Mouse (Mus musculus): ENCODE measurements around the gene Cul1. TPM values are rescaled to one million over a fixed set of nuclear protein-coding genes. Genes with fewer than 3 reads are reported as not detected.

Gene Cul1
- polyA plus RNA-seq, 1 experiment from 2014 or later: 166 TPM

DNA sequence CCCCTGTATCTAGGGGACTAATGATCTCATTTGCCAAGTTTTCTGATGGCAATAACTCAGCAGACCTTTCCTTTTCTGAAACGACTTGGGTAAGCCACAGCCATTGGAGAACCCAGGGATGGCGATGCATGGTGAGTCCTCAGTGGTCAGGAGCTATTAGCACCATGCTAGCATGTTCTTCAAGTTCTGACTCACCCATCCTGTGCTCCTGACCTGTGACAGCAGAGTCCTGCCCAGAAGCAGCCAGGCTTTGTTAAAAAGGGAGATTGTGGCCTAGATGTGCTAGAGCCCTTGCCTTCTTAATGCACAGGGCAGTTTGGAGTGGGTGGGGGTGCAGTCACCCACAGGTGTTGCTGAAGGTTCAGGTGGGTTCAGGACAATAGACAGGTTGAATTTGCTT is 71.8 kb downstream of the Cul1 start:
- peaks cover 99% of the 10 kb centered on the region for H3K36me3 ChIP-seq
- 81% methylated on average over 2 of the region's 2 CpGs for WGBS
- H3K4me1 ChIP-seq: no peaks in the 10 kb centered on the region
- no peaks in the 10 kb centered on the region for H3K9me3 ChIP-seq (replicated peaks)
- no peaks in the 10 kb centered on the region for H3K27me3 ChIP-seq (ENCODE audit: low read depth, poor library complexity, severe bottlenecking)
- no peak overlapping the region for H3K4me3 ChIP-seq
- no peak overlapping the region for H3K27ac ChIP-seq
- no peak for DNase-seq (ENCODE audit: low spot score)

DNA sequence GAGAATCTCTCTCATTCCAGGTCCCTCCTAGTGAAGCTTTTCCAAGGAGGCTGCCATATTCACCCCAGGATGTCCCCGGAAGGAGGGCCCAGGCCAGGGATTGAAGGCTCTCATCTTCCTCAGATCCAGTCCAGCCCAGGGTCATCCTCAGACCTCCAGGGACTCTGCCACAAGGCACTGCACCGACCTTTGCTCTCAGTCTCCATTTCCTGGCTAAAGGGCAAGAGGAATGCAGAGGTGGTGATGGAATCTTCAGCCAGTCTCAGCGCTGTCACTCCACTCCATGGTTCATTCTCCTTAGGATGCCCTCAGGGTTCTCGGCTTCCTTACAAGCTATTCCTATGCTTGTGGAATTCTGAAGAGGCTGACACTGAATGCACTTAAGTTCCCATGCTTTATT is 73.2 kb downstream of the Cul1 start:
- peaks cover 99% of the 10 kb centered on the region for H3K36me3 ChIP-seq
- 81% methylated on average over 4 of the region's 4 CpGs for WGBS
- DNase-seq (ENCODE audit: low spot score): no peak
- no peaks in the 10 kb centered on the region for H3K4me1 ChIP-seq
- no peak overlapping the region for H3K27ac ChIP-seq
- no peaks in the 10 kb centered on the region for H3K9me3 ChIP-seq (replicated peaks)
- no peaks in the 10 kb centered on the region for H3K27me3 ChIP-seq (ENCODE audit: low read depth, poor library complexity, severe bottlenecking)
- no peak overlapping the region for H3K4me3 ChIP-seq

- Histone ChIP-seq H3K4me3 (no peak overlapping the region), H3K4me1 (no peaks in the 10 kb centered on the region), H3K27ac (no peak overlapping the region), H3K27me3 (ENCODE audit: low read depth, poor library complexity, severe bottlenecking) (no peaks in the 10 kb centered on the region), H3K36me3 (peaks cover 99% of the 10 kb centered on the region), H3K9me3 (replicated peaks) (no peaks in the 10 kb centered on the region)
- DNase-seq (ENCODE audit: low spot score): no peak
- 83% methylated on average over 2 of the region's 2 CpGs for WGBS
Measured at GRCm38 (mm10) chr6:47527129-47527528, 73.9 kb downstream of the Cul1 start.

- peaks cover 99% of the 10 kb centered on the region for H3K36me3 ChIP-seq
Measured at GRCm38 (mm10) chr6:47527655-47528054, 74.5 kb downstream of the Cul1 start.

GRCm38 (mm10) chr6:47532547-47532946 is 79.3 kb downstream of the Cul1 start:
- H3K36me3 ChIP-seq: peaks cover 96% of the 10 kb centered on the region

More at GRCm38 (mm10) chr6:47527655-47528054, 74.5 kb downstream of the Cul1 start:
- Histone ChIP-seq H3K4me1 (no peaks in the 10 kb centered on the region), H3K9me3 (replicated peaks) (no peaks in the 10 kb centered on the region), H3K27ac (no peak overlapping the region), H3K27me3 (ENCODE audit: low read depth, poor library complexity, severe bottlenecking) (no peaks in the 10 kb centered on the region), H3K4me3 (no peak overlapping the region)
- WGBS: 85% methylated on average over 1 of the region's 1 CpGs
- no peak for DNase-seq (ENCODE audit: low spot score)

DNA sequence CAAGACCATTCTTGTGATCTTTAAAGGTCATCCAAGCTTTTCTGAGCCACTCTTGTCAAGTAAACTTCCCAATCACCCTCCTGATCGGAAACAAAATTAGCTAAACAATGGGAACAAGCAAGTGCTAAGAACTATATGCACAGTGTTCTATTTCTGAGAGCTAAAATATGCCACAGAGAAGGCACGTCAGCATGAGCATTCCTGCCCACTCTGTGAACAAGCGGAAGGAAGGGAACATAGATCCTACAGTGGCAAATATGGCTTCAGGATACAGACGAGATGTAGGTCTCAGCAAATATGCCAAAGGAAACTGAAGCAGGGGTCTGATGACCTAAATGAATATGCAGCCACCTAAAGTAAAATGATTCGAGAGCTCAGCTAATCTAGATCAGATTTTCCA is 82.1 kb downstream of the Cul1 start:
- DNase-seq (ENCODE audit: low spot score): no peak
- Histone ChIP-seq H3K27ac (no peak overlapping the region), H3K36me3 (peaks cover 78% of the 10 kb centered on the region), H3K9me3 (replicated peaks) (no peaks in the 10 kb centered on the region), H3K4me1 (no peaks in the 10 kb centered on the region), H3K4me3 (no peak overlapping the region), H3K27me3 (ENCODE audit: low read depth, poor library complexity, severe bottlenecking) (no peaks in the 10 kb centered on the region)
- 91% methylated on average over 5 of the region's 5 CpGs for WGBS

More at GRCm38 (mm10) chr6:47532547-47532946, 79.3 kb downstream of the Cul1 start:
- Histone ChIP-seq H3K27me3 (ENCODE audit: low read depth, poor library complexity, severe bottlenecking) (no peaks in the 10 kb centered on the region), H3K27ac (no peak overlapping the region), H3K4me1 (no peaks in the 10 kb centered on the region), H3K4me3 (no peak overlapping the region), H3K9me3 (replicated peaks) (no peaks in the 10 kb centered on the region)
- no peak for DNase-seq (ENCODE audit: low spot score)
- 73% methylated on average over 1 of the region's 1 CpGs for WGBS

DNA sequence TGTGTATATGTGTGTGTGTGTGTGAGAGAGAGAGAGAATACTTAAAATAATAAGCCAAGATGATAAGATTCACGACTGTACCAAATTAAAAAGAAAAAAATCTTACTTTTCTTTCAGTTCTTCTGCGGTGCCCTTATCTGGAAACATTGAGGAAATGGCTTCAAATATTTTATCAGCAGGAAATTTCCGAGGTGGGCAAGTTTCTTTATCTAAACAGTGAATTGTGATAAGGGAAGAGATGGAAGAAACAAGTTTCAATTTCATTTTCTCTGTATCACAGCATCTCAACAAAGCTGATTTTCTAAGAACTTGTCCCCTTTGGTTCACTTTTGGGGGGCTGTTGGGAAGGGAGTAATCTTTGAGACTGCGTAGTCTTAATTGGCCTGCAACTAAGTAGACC is 99.1 kb downstream of the Cul1 start:
- no peak for DNase-seq (ENCODE audit: low spot score)
- WGBS: 91% methylated on average over 4 of the region's 4 CpGs
- H3K27me3 ChIP-seq (ENCODE audit: low read depth, poor library complexity, severe bottlenecking): no peaks in the 10 kb centered on the region
- H3K27ac ChIP-seq: no peak overlapping the region
- H3K4me1 ChIP-seq: no peaks in the 10 kb centered on the region
- peaks cover 100% of the 10 kb centered on the region for H3K36me3 ChIP-seq
- H3K9me3 ChIP-seq (replicated peaks): no peaks in the 10 kb centered on the region
- H3K4me3 ChIP-seq: no peak overlapping the region

DNA sequence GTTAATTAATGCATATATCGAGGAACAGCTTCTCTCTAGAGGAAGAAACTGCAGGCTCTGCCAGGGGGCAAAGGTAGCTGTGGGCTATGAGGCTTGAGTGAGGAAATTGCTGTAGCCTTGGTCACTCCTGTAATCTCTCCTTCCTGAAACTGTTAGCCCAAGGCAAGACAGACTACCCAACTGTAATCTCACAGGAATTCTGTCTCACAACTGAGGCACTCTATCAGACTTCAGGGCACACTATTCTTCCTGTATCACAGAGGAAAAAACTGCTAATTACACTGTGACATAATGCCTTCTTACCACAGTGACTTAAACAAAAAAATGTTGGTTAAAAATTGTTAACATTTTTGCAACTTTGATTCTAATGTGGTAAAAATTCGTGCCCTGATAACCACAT is 106.1 kb downstream of the Cul1 start:
- Histone ChIP-seq H3K27ac (no peak overlapping the region), H3K9me3 (replicated peaks) (no peaks in the 10 kb centered on the region), H3K4me3 (no peak overlapping the region), H3K27me3 (ENCODE audit: low read depth, poor library complexity, severe bottlenecking) (no peaks in the 10 kb centered on the region), H3K36me3 (peaks cover 99% of the 10 kb centered on the region), H3K4me1 (no peaks in the 10 kb centered on the region)
- no peak for DNase-seq (ENCODE audit: low spot score)
- whole genome bisulfite sequencing: 90% methylated on average over 2 of the region's 2 CpGs

GRCm38 (mm10) chr6:47560407-47560806 is 107.2 kb downstream of the Cul1 start:
- Histone ChIP-seq H3K27ac (no peak overlapping the region), H3K4me1 (no peaks in the 10 kb centered on the region), H3K36me3 (peaks cover 99% of the 10 kb centered on the region), H3K4me3 (no peak overlapping the region), H3K9me3 (replicated peaks) (no peaks in the 10 kb centered on the region), H3K27me3 (ENCODE audit: low read depth, poor library complexity, severe bottlenecking) (no peaks in the 10 kb centered on the region)
- DNase-seq (ENCODE audit: low spot score): no peak

DNA sequence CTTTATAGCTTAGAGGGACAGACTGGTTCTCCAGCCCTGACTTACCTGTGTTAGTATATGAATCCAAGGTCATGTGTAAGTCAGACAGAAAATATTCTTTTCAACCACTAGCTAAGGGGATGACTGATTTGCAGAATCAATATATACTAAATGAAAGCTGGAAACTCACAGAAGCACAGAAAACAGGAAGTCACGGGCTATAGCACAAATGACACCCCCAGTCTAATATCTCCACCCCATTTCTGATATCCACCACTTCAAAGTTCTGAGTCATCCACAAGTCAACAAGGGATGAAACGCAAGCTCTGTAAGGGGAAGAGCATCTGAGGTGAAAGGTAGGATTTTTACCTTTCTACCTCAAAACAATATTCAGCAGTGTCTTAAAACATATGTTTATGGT is 107.6 kb downstream of the Cul1 start:
- no peaks in the 10 kb centered on the region for H3K27me3 ChIP-seq (ENCODE audit: low read depth, poor library complexity, severe bottlenecking)
- H3K9me3 ChIP-seq (replicated peaks): no peaks in the 10 kb centered on the region
- WGBS: 93% methylated on average over 2 of the region's 2 CpGs
- no peak overlapping the region for H3K27ac ChIP-seq
- no peak for DNase-seq (ENCODE audit: low spot score)
- peaks cover 99% of the 10 kb centered on the region for H3K36me3 ChIP-seq
- no peaks in the 10 kb centered on the region for H3K4me1 ChIP-seq
- H3K4me3 ChIP-seq: no peak overlapping the region

DNA sequence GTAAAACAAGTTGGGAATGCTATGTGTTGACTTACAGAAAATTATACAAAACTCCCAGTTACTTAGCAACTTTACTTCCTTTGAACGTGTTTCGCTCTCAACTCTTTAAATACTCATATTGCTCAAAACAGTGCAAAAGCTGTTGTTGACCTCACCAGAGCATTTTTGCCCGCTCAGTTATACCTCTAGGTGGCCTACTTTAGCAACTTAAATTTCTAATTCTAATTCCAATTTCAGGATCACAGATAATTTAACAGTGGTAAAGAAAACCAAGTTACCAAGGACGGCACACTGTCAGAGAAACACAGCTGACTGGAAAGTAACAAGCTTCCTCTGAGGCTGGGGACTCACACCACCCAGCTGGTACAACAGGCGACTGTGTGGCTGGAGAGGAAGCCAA is 108.2 kb downstream of the Cul1 start:
- Histone ChIP-seq H3K27ac (no peak overlapping the region), H3K4me1 (no peaks in the 10 kb centered on the region), H3K4me3 (no peak overlapping the region), H3K9me3 (replicated peaks) (no peaks in the 10 kb centered on the region), H3K27me3 (ENCODE audit: low read depth, poor library complexity, severe bottlenecking) (no peaks in the 10 kb centered on the region), H3K36me3 (peaks cover 99% of the 10 kb centered on the region)
- no peak for DNase-seq (ENCODE audit: low spot score)
- 90% methylated on average over 5 of the region's 5 CpGs for WGBS

DNA sequence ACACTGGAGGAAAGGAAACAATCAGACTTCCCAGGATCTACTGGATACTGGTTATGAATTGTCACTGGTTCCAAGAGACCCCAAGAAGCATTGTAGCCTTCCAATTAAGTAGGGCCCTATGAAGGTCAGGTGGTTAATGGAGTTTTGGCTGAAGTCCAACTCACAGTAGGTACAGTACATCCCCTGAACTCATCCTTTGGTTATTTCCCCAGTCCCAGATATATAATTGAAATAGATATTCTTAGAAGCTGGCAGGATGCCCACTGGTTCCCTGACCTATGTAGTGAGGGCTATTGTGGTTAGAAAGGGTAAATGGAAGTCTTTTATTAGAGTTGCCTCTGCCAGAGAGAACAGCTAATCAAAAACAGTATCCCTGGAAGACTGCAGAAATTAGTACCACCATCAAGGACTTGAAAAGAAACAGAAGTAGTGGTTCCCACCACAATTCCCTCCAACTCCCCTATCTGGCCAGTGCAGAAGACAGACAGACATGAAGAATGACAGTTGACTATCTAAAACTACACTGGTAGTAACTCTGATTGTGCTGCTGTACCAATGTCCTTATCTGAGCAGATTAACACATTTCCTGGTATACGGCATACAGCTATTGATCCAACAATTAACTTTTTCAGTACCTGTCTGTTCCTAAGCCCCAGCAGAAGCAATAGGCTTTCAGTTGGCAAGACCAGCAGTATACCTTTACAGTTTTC is 112.3 kb downstream of the Cul1 start:
- Histone ChIP-seq H3K36me3 (peaks cover 96% of the 10 kb centered on the region), H3K4me1 (no peaks in the 10 kb centered on the region), H3K27ac (no peak overlapping the region), H3K27me3 (ENCODE audit: low read depth, poor library complexity, severe bottlenecking) (no peaks in the 10 kb centered on the region), H3K9me3 (replicated peaks) (no peaks in the 10 kb centered on the region), H3K4me3 (no peak overlapping the region)
- WGBS: 90% methylated on average over 1 of the region's 1 CpGs
- DNase-seq (ENCODE audit: low spot score): no peak

DNA sequence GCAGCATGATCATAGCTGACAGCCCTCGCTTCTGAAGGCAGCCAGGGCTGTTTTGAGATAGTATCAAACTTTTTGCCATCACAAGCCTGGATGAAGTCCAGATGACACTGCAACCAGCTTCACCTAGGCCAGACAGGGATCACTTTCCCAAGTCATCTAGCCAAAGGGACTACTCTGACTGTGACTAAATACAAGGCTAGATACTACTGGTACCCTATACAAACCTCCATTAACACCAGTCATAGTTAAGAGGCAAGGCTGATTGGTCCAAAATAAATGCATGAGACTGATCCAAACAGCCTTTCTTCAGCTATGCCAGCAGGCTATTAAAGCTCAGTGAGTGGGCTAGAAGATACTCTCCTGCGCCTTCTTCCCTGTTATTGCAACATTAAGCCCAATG is 119.7 kb downstream of the Cul1 start:
- no peak for DNase-seq (ENCODE audit: low spot score)
- Histone ChIP-seq H3K9me3 (replicated peaks) (no peaks in the 10 kb centered on the region), H3K27me3 (ENCODE audit: low read depth, poor library complexity, severe bottlenecking) (no peaks in the 10 kb centered on the region), H3K4me3 (no peak overlapping the region), H3K4me1 (no peaks in the 10 kb centered on the region), H3K36me3 (peaks cover 84% of the 10 kb centered on the region), H3K27ac (no peak overlapping the region)
- 97% methylated on average over 2 of the region's 2 CpGs for WGBS
